Mouse (Mus musculus): ENCODE measurements at regions not wholly inside any gene's neighbourhood (a gene's known extent, or its start where the extent isn't known, plus 50 kb on each side); places are given as distances from the start of the nearest gene placed in this dataset.

DNA sequence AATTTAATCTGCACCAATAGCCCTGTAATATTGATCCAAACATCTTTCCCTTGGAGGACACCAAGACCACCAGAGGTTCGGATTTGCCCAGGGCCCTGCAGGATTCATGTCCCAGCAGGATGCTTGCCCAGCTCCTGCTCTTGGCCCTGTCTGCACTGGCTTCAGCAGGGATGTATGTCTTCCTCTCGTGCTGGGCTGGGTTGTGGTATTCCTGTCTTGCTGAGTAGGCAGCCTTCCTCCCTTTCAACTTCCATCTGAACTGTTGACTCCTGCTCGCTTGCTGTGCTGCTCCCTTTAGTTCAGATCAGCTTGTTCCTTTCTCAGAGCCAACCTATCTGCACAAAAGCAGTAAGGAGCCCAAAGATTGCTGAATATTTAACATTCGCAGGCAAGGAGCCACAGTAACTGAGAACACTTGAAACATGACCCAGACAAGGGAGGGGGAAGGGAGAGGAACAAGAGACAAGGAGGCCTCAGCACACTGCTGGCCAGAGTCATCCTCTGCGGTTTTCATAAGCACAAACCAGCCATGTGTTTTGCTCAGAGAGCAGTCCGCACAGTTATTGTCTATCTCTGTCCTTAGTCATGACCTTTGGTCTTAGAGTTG is 110.7 kb upstream of the Auts2 start:
- DNase-seq: no peak

GRCm38 (mm10) chr5:132652201-132652600 is 109.1 kb upstream of the Auts2 start:
- no peak for DNase-seq

- no peak for DNase-seq
Observed at GRCm38 (mm10) chr5:132649771-132650170, 106.6 kb upstream of the Auts2 start.

GRCm38 (mm10) chr5:132648751-132649150 is 105.6 kb upstream of the Auts2 start:
- DNase-seq: no peak

GRCm38 (mm10) chr5:132644646-132645172 is 101.6 kb upstream of the Auts2 start:
- no peak for DNase-seq

GRCm38 (mm10) chr5:132643270-132643669 is 100.1 kb upstream of the Auts2 start:
- no peak for DNase-seq

GRCm38 (mm10) chr5:132633198-132633884 is 90.2 kb upstream of the Auts2 start:
- no peak for DNase-seq

GRCm38 (mm10) chr5:132621751-132622150 is 78.6 kb upstream of the Auts2 start:
- no peak for DNase-seq

DNA sequence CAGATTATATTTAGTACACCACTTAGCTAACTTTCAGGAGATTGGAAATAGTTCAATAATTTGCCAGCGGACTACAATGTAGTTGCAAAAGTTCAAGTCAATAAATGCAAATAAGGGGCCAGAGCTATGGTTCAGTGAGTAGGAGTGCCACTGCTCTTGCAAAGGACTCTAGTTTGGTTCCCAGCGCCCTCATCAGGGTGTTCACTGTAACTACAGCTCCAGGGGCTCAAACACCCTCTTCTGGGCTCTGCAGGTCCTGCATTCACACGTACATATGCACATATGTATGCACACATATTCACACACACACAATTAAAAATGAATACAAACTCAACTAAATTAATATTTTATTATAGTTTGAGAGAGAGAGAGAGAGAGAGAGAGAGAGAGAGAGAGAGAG is 74.1 kb upstream of the Auts2 start:
- DNase-seq: no peak

GRCm38 (mm10) chr5:132609251-132609650 is 66.1 kb upstream of the Auts2 start:
- no peak for DNase-seq

DNA sequence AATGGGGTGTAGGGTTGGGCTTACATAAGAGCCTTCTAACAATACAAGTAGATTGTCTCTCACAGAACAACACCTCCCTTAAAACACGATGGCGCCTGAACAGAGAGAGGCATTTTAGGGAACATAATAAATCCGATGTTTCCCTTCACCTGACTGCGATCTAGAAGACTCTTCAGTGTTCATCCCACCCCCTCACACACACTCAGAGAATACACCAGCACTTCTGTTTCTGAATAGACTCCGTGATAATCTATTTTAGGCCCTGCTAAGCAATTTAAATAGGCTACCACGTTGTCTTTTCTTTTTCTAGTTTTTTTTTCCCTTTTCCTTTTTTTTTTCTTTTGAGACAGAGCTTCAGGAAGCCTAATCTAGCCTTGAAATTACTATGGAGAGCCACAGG is 63.1 kb upstream of the Auts2 start:
- DNase-seq: no peak

DNA sequence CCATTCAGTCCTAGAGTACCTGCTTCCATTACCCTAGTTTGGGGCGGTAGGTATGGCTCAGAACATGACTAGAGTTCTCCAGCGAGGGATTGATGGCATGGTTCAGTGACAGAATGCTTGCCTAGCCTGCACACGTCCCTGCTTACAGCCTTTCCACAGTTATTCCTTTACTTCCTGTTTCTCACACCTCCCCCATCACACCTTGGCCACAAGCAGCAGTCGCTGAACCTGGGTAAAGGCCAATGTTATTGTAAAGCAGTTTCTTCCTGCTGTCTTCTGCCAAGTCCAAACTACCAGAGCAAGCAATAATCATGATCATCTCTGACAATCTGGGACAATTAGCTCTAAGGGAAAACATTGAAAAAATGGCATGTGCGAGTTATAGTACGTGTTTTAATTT is 51.7 kb upstream of the Auts2 start:
- DNase-seq: no peak
